Mouse (Mus musculus): Measurements from ENCODE around the gene Pmm1. TPM values are rescaled to one million over a fixed set of nuclear protein-coding genes. Genes with fewer than 3 reads are reported as not detected.

Gene Pmm1
- polyA plus RNA-seq, 1 experiment from 2014 or later = 107 TPM

- Histone ChIP-seq H3K27me3 (ENCODE audit: control insufficient read depth, insufficient read depth, low read depth, low read length) (no peaks in the 10 kb centered on the region), H3K4me3 (ENCODE audit: low read depth, low read length) (no peak overlapping the region), H3K9me3 (replicated peaks; ENCODE audit: control insufficient read depth, low read length, poor library complexity, severe bottlenecking) (no peaks in the 10 kb centered on the region), H3K9ac (ENCODE audit: low read depth, low read length) (no peak overlapping the region), H3K36me3 (ENCODE audit: control insufficient read depth, insufficient read depth, low read length) (no peaks in the 10 kb centered on the region), H3K27ac (ENCODE audit: low read length) (no peak overlapping the region), H3K4me2 (ENCODE audit: low read length) (no peak overlapping the region), H3K4me1 (ENCODE audit: control insufficient read depth, insufficient read depth, low read length) (peaks cover 6% of the 10 kb centered on the region)
- WGBS = 84% methylated on average over 1 of the region's 1 CpGs
- no peak for ATAC-seq
Measured at GRCm38 (mm10) chr15:81964262-81964661, 3.5 kb upstream of the Pmm1 start.

- 3% methylated on average over 6 of the region's 8 CpGs for WGBS
- peak overlapping the region; percentile 38; the same call in 1 of the 2 replicates for H3K9ac ChIP-seq (ENCODE audit: low read depth, low read length)
- no peaks in the 10 kb centered on the region for H3K27me3 ChIP-seq (ENCODE audit: control insufficient read depth, insufficient read depth, low read depth, low read length)
- peak overlapping the region; percentile 67 for H3K27ac ChIP-seq (ENCODE audit: low read length)
- peaks cover 10% of the 10 kb centered on the region for H3K4me1 ChIP-seq (ENCODE audit: control insufficient read depth, insufficient read depth, low read length)
- H3K9me3 ChIP-seq (replicated peaks; ENCODE audit: control insufficient read depth, low read length, poor library complexity, severe bottlenecking) = no peaks in the 10 kb centered on the region
- H3K4me3 ChIP-seq (ENCODE audit: low read depth, low read length) = peak overlapping the region; percentile 58
- no peak; the same call in 1 of the 2 replicates for ATAC-seq
- no peaks in the 10 kb centered on the region for H3K36me3 ChIP-seq (ENCODE audit: control insufficient read depth, insufficient read depth, low read length)
- H3K4me2 ChIP-seq (ENCODE audit: low read length) = peak overlapping the region; percentile 88
Measured at GRCm38 (mm10) chr15:81961078-81961451, 335 bp upstream of the Pmm1 start.

- 94% methylated on average over 3 of the region's 3 CpGs for WGBS
- peak overlapping the region; percentile 88; the same call in 1 of the 2 replicates for H3K4me2 ChIP-seq (ENCODE audit: low read length)
- H3K27me3 ChIP-seq (ENCODE audit: control insufficient read depth, insufficient read depth, low read depth, low read length) = no peaks in the 10 kb centered on the region
- no peak overlapping the region for H3K27ac ChIP-seq (ENCODE audit: low read length)
- H3K9ac ChIP-seq (ENCODE audit: low read depth, low read length) = no peak overlapping the region
- H3K9me3 ChIP-seq (replicated peaks; ENCODE audit: control insufficient read depth, low read length, poor library complexity, severe bottlenecking) = no peaks in the 10 kb centered on the region
- no peak overlapping the region for H3K4me3 ChIP-seq (ENCODE audit: low read depth, low read length)
- H3K36me3 ChIP-seq (ENCODE audit: control insufficient read depth, insufficient read depth, low read length) = peaks cover 18% of the 10 kb centered on the region
- ATAC-seq = no peak
- H3K4me1 ChIP-seq (ENCODE audit: control insufficient read depth, insufficient read depth, low read length) = peaks cover 10% of the 10 kb centered on the region
Measured at GRCm38 (mm10) chr15:81958906-81959305, 1.8 kb downstream of the Pmm1 start.

GRCm38 (mm10) chr15:81957598-81957997 is 3.1 kb downstream of the Pmm1 start:
- no peaks in the 10 kb centered on the region for H3K9me3 ChIP-seq (replicated peaks; ENCODE audit: control insufficient read depth, low read length, poor library complexity, severe bottlenecking)
- no peak overlapping the region for H3K4me2 ChIP-seq (ENCODE audit: low read length)
- H3K9ac ChIP-seq (ENCODE audit: low read depth, low read length) = no peak overlapping the region
- H3K27ac ChIP-seq (ENCODE audit: low read length) = no peak overlapping the region
- ATAC-seq = no peak
- H3K4me3 ChIP-seq (ENCODE audit: low read depth, low read length) = no peak overlapping the region
- H3K4me1 ChIP-seq (ENCODE audit: control insufficient read depth, insufficient read depth, low read length) = peaks cover 10% of the 10 kb centered on the region
- peaks cover 18% of the 10 kb centered on the region for H3K36me3 ChIP-seq (ENCODE audit: control insufficient read depth, insufficient read depth, low read length)
- WGBS = 88% methylated on average over 11 of the region's 11 CpGs
- no peaks in the 10 kb centered on the region for H3K27me3 ChIP-seq (ENCODE audit: control insufficient read depth, insufficient read depth, low read depth, low read length)

GRCm38 (mm10) chr15:81956457-81956856 is 4.3 kb downstream of the Pmm1 start:
- H3K36me3 ChIP-seq (ENCODE audit: control insufficient read depth, insufficient read depth, low read length) = peaks cover 18% of the 10 kb centered on the region
- H3K27ac ChIP-seq (ENCODE audit: low read length) = no peak overlapping the region
- no peak overlapping the region for H3K4me2 ChIP-seq (ENCODE audit: low read length)
- H3K4me3 ChIP-seq (ENCODE audit: low read depth, low read length) = no peak overlapping the region
- WGBS = 58% methylated on average over 8 of the region's 8 CpGs
- peaks cover 10% of the 10 kb centered on the region for H3K4me1 ChIP-seq (ENCODE audit: control insufficient read depth, insufficient read depth, low read length)
- no peak overlapping the region for H3K9ac ChIP-seq (ENCODE audit: low read depth, low read length)
- H3K9me3 ChIP-seq (replicated peaks; ENCODE audit: control insufficient read depth, low read length, poor library complexity, severe bottlenecking) = no peaks in the 10 kb centered on the region
- no peaks in the 10 kb centered on the region for H3K27me3 ChIP-seq (ENCODE audit: control insufficient read depth, insufficient read depth, low read depth, low read length)
- ATAC-seq = no peak

DNA sequence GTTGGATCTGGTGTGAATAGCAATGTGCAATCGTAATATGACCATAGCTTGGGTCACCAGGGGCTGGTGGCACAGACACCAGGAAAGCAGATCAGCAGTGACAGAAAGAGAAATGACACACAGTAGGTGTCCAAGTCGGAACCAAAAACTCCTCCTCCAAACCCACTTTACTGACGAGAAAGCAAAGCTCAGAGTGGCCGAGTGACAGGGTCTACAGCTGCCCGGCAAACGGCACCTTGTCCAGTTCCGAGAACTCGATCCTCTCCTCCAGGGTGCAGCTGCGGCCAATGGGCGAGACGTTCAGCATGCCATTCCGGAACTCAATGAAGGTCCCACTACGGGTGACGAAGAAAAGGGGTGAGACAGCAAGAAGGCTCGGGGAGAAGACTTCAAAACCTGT is 5.3 kb downstream of the Pmm1 start:
- Histone ChIP-seq H3K27ac (ENCODE audit: low read length) (no peak overlapping the region), H3K4me3 (ENCODE audit: low read depth, low read length) (no peak overlapping the region), H3K36me3 (ENCODE audit: control insufficient read depth, insufficient read depth, low read length) (peaks cover 18% of the 10 kb centered on the region), H3K9me3 (replicated peaks; ENCODE audit: control insufficient read depth, low read length, poor library complexity, severe bottlenecking) (no peaks in the 10 kb centered on the region), H3K27me3 (ENCODE audit: control insufficient read depth, insufficient read depth, low read depth, low read length) (no peaks in the 10 kb centered on the region), H3K4me2 (ENCODE audit: low read length) (no peak overlapping the region), H3K9ac (ENCODE audit: low read depth, low read length) (no peak overlapping the region), H3K4me1 (ENCODE audit: control insufficient read depth, insufficient read depth, low read length) (peaks cover 10% of the 10 kb centered on the region)
- WGBS = 91% methylated on average over 15 of the region's 15 CpGs
- no peak for ATAC-seq

DNA sequence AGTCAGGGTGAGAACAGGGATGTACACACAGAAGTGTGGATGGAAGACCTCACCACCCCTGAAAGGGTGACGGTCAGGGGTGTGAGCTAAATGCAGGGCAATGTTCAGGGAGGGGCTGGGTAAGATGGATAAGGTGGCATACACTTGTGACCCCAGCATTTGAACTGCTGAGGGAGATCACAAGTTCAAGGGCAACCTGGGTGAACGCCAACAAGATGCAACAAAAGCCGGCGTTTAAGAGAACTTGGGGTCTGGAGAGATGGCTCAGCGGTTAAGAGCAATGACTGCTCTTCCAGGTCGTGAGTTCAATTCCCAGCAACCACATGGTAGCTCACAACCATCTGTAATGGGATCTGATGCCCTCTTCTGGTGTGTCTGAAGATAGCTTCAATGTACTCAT is 6.0 kb downstream of the Pmm1 start:
- Histone ChIP-seq H3K4me2 (ENCODE audit: low read length) (no peak overlapping the region), H3K9ac (ENCODE audit: low read depth, low read length) (no peak overlapping the region), H3K27me3 (ENCODE audit: control insufficient read depth, insufficient read depth, low read depth, low read length) (no peaks in the 10 kb centered on the region), H3K36me3 (ENCODE audit: control insufficient read depth, insufficient read depth, low read length) (peaks cover 19% of the 10 kb centered on the region), H3K4me1 (ENCODE audit: control insufficient read depth, insufficient read depth, low read length) (peaks cover 7% of the 10 kb centered on the region), H3K4me3 (ENCODE audit: low read depth, low read length) (no peak overlapping the region), H3K9me3 (replicated peaks; ENCODE audit: control insufficient read depth, low read length, poor library complexity, severe bottlenecking) (no peaks in the 10 kb centered on the region), H3K27ac (ENCODE audit: low read length) (no peak overlapping the region)
- WGBS = 93% methylated on average over 6 of the region's 6 CpGs
- no peak for ATAC-seq

GRCm38 (mm10) chr15:81954151-81954583 is 6.6 kb downstream of the Pmm1 start:
- no peaks in the 10 kb centered on the region for H3K9me3 ChIP-seq (replicated peaks; ENCODE audit: control insufficient read depth, low read length, poor library complexity, severe bottlenecking)
- H3K27me3 ChIP-seq (ENCODE audit: control insufficient read depth, insufficient read depth, low read depth, low read length) = no peaks in the 10 kb centered on the region
- no peak for ATAC-seq
- H3K9ac ChIP-seq (ENCODE audit: low read depth, low read length) = no peak overlapping the region
- H3K36me3 ChIP-seq (ENCODE audit: control insufficient read depth, insufficient read depth, low read length) = peaks cover 25% of the 10 kb centered on the region
- WGBS = 93% methylated on average over 9 of the region's 9 CpGs
- H3K4me2 ChIP-seq (ENCODE audit: low read length) = no peak overlapping the region
- H3K4me1 ChIP-seq (ENCODE audit: control insufficient read depth, insufficient read depth, low read length) = 0 out of 2 replicates have a peak, but pooled peaks cover 3% of the 10 kb centered on the region
- no peak overlapping the region for H3K27ac ChIP-seq (ENCODE audit: low read length)
- H3K4me3 ChIP-seq (ENCODE audit: low read depth, low read length) = no peak overlapping the region

GRCm38 (mm10) chr15:81952310-81952709 is 8.4 kb downstream of the Pmm1 start:
- H3K9ac ChIP-seq (ENCODE audit: low read depth, low read length) = no peak overlapping the region
- WGBS = 89% methylated on average over 4 of the region's 4 CpGs
- no peak for ATAC-seq

More at GRCm38 (mm10) chr15:81952310-81952709, 8.4 kb downstream of the Pmm1 start:
- H3K36me3 ChIP-seq (ENCODE audit: control insufficient read depth, insufficient read depth, low read length) = peaks cover 29% of the 10 kb centered on the region
- H3K4me1 ChIP-seq (ENCODE audit: control insufficient read depth, insufficient read depth, low read length) = no peaks in the 10 kb centered on the region
- no peak overlapping the region for H3K4me3 ChIP-seq (ENCODE audit: low read depth, low read length)
- H3K27ac ChIP-seq (ENCODE audit: low read length) = no peak overlapping the region
- H3K27me3 ChIP-seq (ENCODE audit: control insufficient read depth, insufficient read depth, low read depth, low read length) = no peaks in the 10 kb centered on the region
- no peaks in the 10 kb centered on the region for H3K9me3 ChIP-seq (replicated peaks; ENCODE audit: control insufficient read depth, low read length, poor library complexity, severe bottlenecking)
- H3K4me2 ChIP-seq (ENCODE audit: low read length) = no peak overlapping the region
